Mouse (Mus musculus) layer of hippocampus, adult 18-20 months (tissue): ENCODE measurements around the gene Ifnlr1. TPM values are rescaled to one million over a fixed set of nuclear protein-coding genes. Genes with fewer than 3 reads are reported as not detected.
"Not testable (repeated sequence)": the region's sequence is repeated elsewhere in the genome, so short reads cannot be mapped to it uniquely, and the experiment has no call there.

ENCODE experiments used
- DNase-seq, 2 experiments: peaks; one replicate each; pipeline ENCODE4 v3.0.0; 2022; ENCODE audit warnings: low spot score in 2 of 2
- total RNA-seq, 2 experiments: library from RNA; stranded (reverse); gene quantifications; 2 replicates each; pipeline ENCODE4 v1.2.3; 2021

The Ifnlr1 gene
- total RNA-seq, 2 experiments from 2014 or later = 0.18 to 0.22 TPM

- DNase-seq = no peak
These were observed 1.4 kb upstream of the Ifnlr1 start for GRCm38 (mm10) chr4:135684731-135685130.

- DNase-seq = no peak
These were observed 474 bp downstream of the Ifnlr1 start for GRCm38 (mm10) chr4:135686568-135686953.

DNA sequence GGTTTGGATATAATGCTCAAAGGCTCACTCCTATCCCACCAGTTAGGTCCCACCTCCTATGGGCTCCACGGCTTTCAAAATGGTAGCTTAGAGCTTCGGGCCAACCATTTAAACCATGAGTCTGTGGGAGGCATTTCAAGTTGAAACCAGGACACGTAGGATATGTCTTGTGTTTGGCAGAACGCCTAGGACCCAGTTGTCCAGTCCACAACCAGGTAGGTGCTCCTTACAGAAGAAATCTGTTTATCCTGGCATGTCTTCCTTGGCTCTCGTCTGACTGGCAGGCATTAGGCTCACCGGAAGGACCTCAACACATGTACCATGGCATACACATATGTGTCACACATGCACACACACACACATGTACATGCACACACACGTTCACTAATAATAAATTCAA lies 3.7 kb downstream of the Ifnlr1 start:
- no peak for DNase-seq

DNA sequence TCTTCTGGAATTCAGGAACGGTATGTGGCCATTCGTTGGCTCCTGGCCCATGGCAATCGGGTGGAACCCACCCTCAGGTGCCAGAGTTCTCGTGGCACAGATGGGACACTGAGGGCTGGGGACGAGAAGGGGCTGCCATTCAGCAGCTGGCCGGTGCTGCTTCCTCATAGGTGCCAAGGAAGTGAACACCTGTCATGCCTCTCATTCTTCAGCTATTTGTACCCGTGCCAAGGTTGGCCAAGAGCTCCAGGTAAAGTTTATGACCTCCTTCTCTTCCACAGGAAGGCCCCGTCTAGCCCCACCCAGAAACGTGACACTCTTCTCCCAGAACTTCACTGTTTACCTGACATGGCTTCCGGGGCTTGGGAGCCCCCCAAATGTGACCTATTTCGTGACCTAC lies 4.2 kb downstream of the Ifnlr1 start:
- DNase-seq = no peak

GRCm38 (mm10) chr4:135692916-135693315 lies 6.8 kb downstream of the Ifnlr1 start:
- DNase-seq = no peak

GRCm38 (mm10) chr4:135698498-135698897 lies 12.4 kb downstream of the Ifnlr1 start:
- DNase-seq = no peak

DNA sequence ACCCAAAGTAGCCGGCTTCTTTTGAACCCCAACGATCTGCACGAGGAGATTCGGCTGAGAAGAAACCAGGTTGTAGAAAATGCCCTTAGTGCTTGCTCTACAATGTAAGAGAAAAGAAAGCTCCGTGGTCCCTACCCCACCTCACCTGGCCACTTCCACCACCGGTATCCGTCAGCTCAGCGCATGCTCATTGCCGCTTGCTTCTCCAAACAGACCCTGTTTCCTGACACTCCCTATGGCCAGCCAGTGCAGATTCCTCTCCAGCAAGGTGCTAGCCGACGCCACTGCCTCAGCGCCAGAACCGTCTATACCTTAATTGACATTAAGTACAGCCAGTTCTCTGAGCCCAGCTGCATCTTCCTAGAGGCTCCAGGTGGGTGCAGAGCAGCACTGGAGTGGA lies 17.4 kb downstream of the Ifnlr1 start:
- no peak for DNase-seq

GRCm38 (mm10) chr4:135704016-135704415 lies 17.9 kb downstream of the Ifnlr1 start:
- DNase-seq = no peak

DNA sequence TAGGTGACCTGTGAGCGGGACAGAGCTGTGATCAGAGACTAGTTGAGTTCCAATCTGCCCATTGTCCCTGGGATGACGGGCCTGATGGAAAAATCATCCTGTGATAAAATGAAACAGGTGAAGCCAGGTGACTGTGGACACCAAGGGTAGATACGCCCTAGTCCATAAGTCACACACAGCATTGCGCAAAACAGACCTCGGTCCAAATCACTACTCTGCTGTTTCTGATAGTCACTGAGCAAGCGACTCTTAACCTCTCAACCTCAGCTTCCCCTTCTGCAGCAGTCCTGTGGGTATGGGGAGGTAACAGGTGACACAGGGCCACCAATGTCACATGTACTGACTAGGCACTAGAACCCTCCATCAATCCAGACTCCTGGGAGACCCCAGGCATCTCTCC lies 20.0 kb downstream of the Ifnlr1 start:
- no peak for DNase-seq

DNA sequence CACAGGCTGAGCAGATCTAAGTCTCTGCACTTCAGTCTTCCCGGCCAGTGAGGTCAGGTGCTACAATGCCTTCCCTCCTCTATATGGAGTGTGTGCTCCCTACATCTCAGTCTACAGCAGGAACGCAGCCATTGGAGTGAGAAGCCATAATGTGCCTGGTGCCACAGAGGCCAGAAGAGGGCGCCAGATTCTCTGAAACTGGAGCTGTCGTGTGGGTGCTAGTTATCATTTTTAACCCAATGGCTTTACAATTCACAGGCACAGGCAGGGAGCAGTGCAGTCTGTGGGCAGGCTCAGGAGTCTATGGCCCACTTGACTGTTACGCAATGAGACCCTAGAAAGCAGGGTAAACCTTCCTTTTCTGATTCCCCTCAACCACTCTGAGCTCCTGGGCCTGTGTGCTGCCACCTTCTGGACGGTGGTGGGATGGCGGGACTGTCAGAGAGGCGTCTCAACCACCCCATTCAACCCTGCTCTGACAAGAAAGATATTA lies 23.0 kb downstream of the Ifnlr1 start:
- peak; percentile 47 to 76 for DNase-seq

DNA sequence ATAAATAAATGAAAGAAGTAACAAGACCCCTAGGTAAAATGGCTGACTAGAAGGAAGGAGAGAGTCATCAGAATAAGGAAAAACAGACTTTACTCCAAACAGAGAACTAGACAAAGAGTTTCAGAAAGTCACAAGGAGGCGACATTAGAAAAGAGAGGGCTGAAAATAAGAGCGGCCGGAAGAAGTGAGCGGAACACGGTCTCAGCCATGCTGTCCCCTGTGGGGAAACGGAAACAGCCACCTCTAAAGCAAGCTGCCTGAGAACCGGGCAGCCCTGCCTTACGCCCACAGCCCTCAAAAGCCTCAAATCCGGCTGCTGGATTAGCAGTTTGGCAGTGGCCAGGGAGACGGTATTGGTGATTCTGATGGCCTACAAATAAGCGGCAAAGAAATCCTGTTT lies 23.5 kb downstream of the Ifnlr1 start:
- no peak for DNase-seq

DNA sequence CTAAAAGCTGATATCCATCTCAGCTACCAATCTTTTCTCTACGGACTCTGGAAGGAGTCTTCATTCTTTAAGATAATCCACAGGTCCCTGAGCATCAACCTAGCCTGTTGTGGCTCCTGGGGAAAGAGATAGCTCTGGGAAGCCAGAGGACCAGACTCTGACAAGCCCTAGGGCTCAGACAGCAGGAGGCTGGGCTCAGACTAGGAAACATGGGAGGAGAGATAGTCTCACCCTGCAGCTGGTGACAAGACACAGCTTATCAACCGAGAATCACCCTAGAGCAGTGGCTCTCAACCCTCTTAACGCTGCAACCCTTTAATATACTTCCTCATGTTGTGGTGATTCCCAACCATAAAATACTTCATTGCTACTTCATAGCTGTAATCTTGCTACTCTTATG lies 24.3 kb downstream of the Ifnlr1 start:
- DNase-seq = no peak

GRCm38 (mm10) chr4:135714776-135715175 lies 28.7 kb downstream of the Ifnlr1 start:
- peak; percentile 10 to 42 for DNase-seq

GRCm38 (mm10) chr4:135716438-135716837 lies 30.4 kb downstream of the Ifnlr1 start:
- not testable (repeated sequence) for DNase-seq

DNA sequence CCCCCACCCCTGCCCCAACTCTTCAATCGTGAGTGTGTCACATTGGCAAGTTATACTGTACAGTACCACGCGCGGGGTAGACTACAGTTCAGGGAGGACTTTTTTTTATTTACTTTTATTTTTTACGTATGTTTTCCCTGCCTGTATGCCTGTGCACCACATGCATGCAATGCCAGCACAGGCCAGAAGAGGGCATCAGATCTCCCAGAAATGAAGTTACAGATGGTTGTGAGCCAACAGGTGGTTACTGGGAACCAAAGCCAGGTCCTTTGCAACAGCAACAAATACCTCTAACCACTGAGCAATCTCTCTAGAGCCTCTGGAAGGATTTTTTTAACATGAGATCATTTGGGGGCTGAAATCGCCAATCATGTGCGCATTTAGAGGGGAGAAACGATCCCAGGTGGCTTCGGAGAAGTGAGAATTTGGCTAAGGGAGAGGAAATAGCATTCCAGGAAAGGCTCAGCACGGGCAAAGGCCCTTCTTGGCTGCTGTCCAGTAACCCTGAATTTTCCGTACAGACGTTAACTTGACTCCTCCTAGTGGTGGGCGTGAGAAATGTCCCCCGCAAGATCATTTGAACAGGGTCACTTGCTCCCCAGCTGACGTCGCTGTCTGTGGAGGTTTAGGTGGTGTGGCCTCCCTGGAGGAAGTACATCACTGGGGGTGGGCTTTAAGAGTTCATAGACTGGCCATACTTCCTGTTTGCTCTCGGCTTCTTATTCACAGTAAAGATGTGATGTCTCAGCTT lies 36.6 kb downstream of the Ifnlr1 start:
- DNase-seq = no peak

DNA sequence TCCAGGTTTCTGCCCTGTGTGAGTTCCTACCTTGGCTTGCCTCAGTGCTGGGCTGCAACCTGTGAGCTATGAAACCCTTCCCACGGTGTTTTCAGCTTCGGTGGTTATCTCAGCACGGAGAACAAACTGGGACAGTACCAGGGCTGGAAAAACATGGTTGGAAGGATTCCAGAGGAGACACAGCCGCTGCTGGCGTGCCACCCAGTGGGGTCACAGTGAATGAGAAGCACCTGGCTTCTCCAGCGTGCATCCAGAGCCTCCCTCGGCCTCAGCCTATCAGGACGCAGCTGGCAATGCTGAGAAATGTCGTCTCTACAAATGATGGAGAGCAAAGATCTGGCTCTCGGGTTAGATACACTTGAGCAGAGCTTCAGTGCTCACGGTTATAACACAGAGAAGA lies 40.3 kb downstream of the Ifnlr1 start:
- DNase-seq = no peak

DNA sequence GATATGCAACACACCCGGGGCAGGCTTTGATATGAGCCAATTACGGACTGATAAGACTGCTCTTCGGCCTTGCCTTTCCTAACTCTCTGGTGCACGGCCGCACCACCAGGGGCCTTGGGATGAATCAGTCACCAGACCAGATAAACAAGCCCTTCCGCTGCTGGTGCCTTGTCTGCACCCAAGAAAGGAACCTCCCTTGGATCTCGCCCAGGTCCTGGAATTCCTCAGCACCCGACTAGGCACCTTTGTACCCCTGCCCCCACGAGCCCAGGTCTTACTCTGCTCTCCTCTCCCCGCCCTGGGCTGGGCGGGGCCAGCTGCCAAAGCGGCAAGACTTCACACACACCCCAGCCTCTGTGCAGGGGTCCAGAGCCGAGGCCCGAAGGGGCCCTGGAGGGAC lies 41.7 kb downstream of the Ifnlr1 start, which contains the start of gene Il22ra1:
Il22ra1 (plus strand) TSS at position 356 of the 400 bp plus-strand sequence.
- DNase-seq = no peak

DNA sequence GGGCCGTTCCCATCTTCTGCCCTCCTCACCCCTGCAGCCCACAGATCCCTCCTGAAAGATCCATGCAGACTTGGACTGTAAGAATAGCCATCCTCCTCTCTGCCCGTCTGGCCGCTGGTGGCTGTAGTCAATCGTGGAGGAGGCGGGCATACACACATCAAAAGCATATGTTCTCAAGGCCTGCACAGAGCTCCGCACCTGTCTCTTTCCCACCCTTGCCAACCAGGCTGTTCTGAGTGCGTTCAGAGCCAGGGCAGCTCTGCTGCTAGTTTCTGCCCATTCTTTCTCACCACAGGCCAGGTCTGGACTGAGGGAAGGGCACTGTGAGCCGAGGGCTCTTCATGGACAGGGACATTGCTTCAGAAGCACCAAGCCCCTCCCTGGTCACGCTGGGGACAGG lies 44.1 kb downstream of the Ifnlr1 start:
- DNase-seq = peak; percentile 14 to 27

- DNase-seq = no peak
These were observed 44.9 kb downstream of the Ifnlr1 start for GRCm38 (mm10) chr4:135730951-135731350.

GRCm38 (mm10) chr4:135733901-135734300 lies 47.8 kb downstream of the Ifnlr1 start:
- peak; percentile 53 to 74 for DNase-seq

DNA sequence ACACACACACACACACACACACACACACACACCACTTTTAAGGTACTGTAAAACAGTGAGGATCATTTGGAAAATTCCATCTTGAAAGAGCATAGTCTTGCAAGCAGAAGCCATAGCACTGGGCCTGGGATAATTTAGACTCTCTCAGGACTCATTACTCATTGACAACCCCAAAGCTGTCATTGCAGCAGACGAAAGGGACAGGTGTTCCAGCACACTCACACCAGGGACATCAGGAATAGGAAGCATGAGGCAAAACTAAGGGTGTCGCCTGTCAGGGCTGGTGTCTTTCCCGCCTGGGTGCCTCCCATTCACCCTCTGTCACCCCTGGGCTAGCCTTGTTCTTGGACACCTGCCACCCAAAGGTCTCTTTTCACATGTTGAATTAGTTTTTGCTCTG lies 50.8 kb downstream of the Ifnlr1 start:
- no peak for DNase-seq

DNA sequence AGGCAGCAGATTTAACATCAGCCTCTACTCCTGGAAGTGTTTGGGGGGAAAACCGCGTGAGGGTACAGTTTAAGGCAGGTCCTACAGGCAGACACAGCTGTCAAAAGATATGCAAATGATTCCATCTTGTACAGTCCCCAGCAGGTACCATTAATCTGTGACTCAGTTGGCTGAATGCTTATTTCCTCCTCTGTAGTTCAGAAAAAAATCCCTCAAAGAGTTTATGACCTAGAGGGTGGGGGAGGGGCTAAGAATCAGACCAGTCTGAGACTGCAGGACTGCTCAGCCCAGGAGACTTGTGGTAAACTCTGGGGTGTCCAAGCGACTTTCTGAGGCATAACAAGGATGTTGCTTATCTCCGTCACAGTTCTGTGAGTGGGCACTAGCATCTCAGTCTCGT lies 52.1 kb downstream of the Ifnlr1 start:
- no peak for DNase-seq

- DNase-seq = no peak
These were observed 53.1 kb downstream of the Ifnlr1 start for GRCm38 (mm10) chr4:135739148-135739547.
